Mouse (Mus musculus): ENCODE results near the gene Lhfpl5. TPM values are rescaled to one million over a fixed set of nuclear protein-coding genes. Genes with fewer than 3 reads are reported as not detected.

Gene Lhfpl5
- polyA plus RNA-seq, 1 experiment, result 0.06 TPM

DNA sequence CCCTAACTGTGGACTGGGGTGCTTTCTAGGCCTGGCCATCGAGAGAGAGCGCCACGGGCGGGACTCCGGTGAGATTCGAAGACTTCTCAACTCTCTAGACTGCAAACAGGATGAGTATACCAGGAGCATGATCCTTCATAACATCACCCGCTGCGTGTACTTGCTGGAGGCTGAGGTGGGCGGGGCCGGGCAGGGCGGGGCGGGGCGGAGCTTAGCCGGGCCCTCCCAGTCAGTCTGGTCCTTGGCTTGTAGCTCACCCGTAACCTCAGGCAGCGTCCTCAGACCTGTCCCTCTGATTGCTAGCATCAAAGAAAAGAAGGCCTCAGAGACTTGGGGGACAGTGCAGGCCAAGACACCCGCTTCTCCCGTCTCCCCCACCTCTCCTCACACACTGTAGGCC is 43.5 kb upstream of the Lhfpl5 start:
- Histone ChIP-seq H3K4me3 (ENCODE audit: insufficient read depth, poor library complexity, severe bottlenecking) (no peak overlapping the region), H3ac (ENCODE audit: control insufficient read depth, insufficient read length, low read depth) (no peak overlapping the region), H3K79me3 (ENCODE audit: low read depth) (no peaks in the 10 kb centered on the region), H3K79me2 (ENCODE audit: control insufficient read depth, insufficient read depth) (no peaks in the 10 kb centered on the region), H3K27me3 (ENCODE audit: control insufficient read depth, insufficient read depth, insufficient read length) (no peaks in the 10 kb centered on the region), H3K36me3 (ENCODE audit: control insufficient read depth, insufficient read depth) (no peaks in the 10 kb centered on the region)
- TF ChIP-seq USF1 (IDR thresholded peaks at IDR 0.05; ENCODE audit: low read depth) (no peak), MYOD1 (IDR thresholded peaks at IDR 0.05; ENCODE audit: control insufficient read depth, insufficient read length, low read depth) (no peak), CTCF (IDR thresholded peaks at IDR 0.05; ENCODE audit: control insufficient read depth, insufficient read depth, insufficient read length) (no peak), MAX (IDR thresholded peaks at IDR 0.05) (no peak), MYOG (IDR thresholded peaks at IDR 0.05; ENCODE audit: control insufficient read depth, extremely low read depth, insufficient read length) (no peak), FOSL1 (IDR thresholded peaks at IDR 0.05; ENCODE audit: insufficient read depth, low read length, poor library complexity, severe bottlenecking) (no peak), CEBPB (IDR thresholded peaks at IDR 0.05; ENCODE audit: low read depth) (no peak)

DNA sequence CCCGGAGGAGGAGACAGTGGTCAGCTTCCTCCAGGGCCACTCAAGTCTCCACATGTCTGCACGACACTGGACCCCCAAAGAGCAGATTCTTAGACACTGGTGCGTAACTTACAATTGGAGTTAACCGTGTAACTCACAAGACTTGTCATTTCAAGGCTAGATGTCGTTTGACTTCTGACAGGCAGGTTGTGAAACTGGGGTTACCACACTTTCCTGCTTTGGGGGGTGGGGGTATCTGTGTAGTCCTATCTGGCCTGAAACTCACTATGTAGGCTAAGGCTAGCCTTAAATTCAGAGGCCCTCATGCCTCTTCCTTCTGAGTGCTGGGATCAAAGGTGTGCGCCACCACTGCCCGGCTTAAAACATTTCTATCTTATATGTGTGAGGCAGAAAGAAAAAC is 42.9 kb upstream of the Lhfpl5 start:
- no peaks in the 10 kb centered on the region for H3K36me3 ChIP-seq (ENCODE audit: control insufficient read depth, insufficient read depth)
- no peaks in the 10 kb centered on the region for H3K79me3 ChIP-seq (ENCODE audit: low read depth)
- TF ChIP-seq FOSL1 (IDR thresholded peaks at IDR 0.05; ENCODE audit: insufficient read depth, low read length, poor library complexity, severe bottlenecking), result no peak
- TF ChIP-seq CTCF (IDR thresholded peaks at IDR 0.05; ENCODE audit: control insufficient read depth, insufficient read depth, insufficient read length), result no peak
- no peak for TF ChIP-seq MYOG (IDR thresholded peaks at IDR 0.05; ENCODE audit: control insufficient read depth, extremely low read depth, insufficient read length)
- H3ac ChIP-seq (ENCODE audit: control insufficient read depth, insufficient read length, low read depth), result no peak overlapping the region
- H3K79me2 ChIP-seq (ENCODE audit: control insufficient read depth, insufficient read depth), result no peaks in the 10 kb centered on the region
- no peak overlapping the region for H3K4me3 ChIP-seq (ENCODE audit: insufficient read depth, poor library complexity, severe bottlenecking)
- H3K27me3 ChIP-seq (ENCODE audit: control insufficient read depth, insufficient read depth, insufficient read length), result no peaks in the 10 kb centered on the region

DNA sequence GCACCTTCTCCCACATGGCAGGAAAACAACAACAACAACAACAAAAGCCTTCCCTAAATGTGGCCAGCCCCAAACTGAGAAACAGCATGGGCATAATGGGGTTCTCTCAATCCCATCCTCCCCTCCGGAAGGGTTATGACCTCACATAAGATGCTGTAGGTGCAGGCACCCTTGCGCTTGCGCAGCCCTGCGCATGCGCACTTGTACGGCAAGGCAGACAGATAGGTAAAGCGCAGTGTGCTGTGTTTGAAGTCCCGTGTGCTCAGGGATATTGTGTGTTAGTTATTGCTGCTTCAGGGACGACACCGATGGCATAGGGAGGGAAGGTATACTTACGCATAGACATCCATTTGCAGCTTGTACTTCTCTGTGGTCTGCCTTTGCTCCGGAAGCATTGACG is 42.1 kb upstream of the Lhfpl5 start:
- H3ac ChIP-seq (ENCODE audit: control insufficient read depth, insufficient read length, low read depth), result no peak overlapping the region
- no peaks in the 10 kb centered on the region for H3K79me3 ChIP-seq (ENCODE audit: low read depth)
- no peaks in the 10 kb centered on the region for H3K27me3 ChIP-seq (ENCODE audit: control insufficient read depth, insufficient read depth, insufficient read length)
- H3K4me3 ChIP-seq (ENCODE audit: insufficient read depth, poor library complexity, severe bottlenecking), result no peak overlapping the region
- no peak for TF ChIP-seq MYOG (IDR thresholded peaks at IDR 0.05; ENCODE audit: control insufficient read depth, extremely low read depth, insufficient read length)
- no peak for TF ChIP-seq CTCF (IDR thresholded peaks at IDR 0.05; ENCODE audit: control insufficient read depth, insufficient read depth, insufficient read length)
- TF ChIP-seq MYOD1 (IDR thresholded peaks at IDR 0.05; ENCODE audit: control insufficient read depth, insufficient read length, low read depth), result no peak
- no peak for TF ChIP-seq USF1 (IDR thresholded peaks at IDR 0.05; ENCODE audit: low read depth)
- no peak for TF ChIP-seq CEBPB (IDR thresholded peaks at IDR 0.05; ENCODE audit: low read depth)
- TF ChIP-seq FOSL1 (IDR thresholded peaks at IDR 0.05; ENCODE audit: insufficient read depth, low read length, poor library complexity, severe bottlenecking), result no peak
- TF ChIP-seq MAX (IDR thresholded peaks at IDR 0.05), result no peak
- no peaks in the 10 kb centered on the region for H3K79me2 ChIP-seq (ENCODE audit: control insufficient read depth, insufficient read depth)
- no peaks in the 10 kb centered on the region for H3K36me3 ChIP-seq (ENCODE audit: control insufficient read depth, insufficient read depth)

DNA sequence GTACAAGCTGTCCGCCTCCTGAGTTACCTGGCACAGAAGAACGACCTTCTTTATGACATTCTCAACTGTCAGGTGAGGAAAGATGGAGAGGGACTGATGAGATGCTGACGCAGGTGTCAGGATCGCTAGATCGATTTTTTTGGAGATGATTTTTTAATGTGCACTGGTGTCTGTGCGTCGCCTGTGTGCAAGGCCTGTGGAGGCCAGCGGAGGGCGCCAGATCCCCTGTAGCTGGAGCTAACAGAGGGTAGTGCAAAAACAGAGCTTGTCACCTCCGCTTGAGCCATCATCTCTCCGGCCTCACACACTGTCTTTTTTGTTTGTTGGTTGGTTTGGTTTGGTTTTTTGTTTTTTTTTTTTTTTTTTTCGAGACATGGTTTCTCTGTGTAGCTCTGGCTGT is 37.6 kb upstream of the Lhfpl5 start:
- Histone ChIP-seq H3K36me3 (ENCODE audit: control insufficient read depth, insufficient read depth) (no peaks in the 10 kb centered on the region), H3K79me2 (ENCODE audit: control insufficient read depth, insufficient read depth) (no peaks in the 10 kb centered on the region), H3ac (ENCODE audit: control insufficient read depth, insufficient read length, low read depth) (no peak overlapping the region), H3K4me3 (ENCODE audit: insufficient read depth, poor library complexity, severe bottlenecking) (no peak overlapping the region), H3K27me3 (ENCODE audit: control insufficient read depth, insufficient read depth, insufficient read length) (no peaks in the 10 kb centered on the region), H3K79me3 (ENCODE audit: low read depth) (no peaks in the 10 kb centered on the region)
- TF ChIP-seq CTCF (IDR thresholded peaks at IDR 0.05; ENCODE audit: control insufficient read depth, insufficient read depth, insufficient read length) (no peak), USF1 (IDR thresholded peaks at IDR 0.05; ENCODE audit: low read depth) (no peak), CEBPB (IDR thresholded peaks at IDR 0.05; ENCODE audit: low read depth) (no peak), MYOG (IDR thresholded peaks at IDR 0.05; ENCODE audit: control insufficient read depth, extremely low read depth, insufficient read length) (no peak), FOSL1 (IDR thresholded peaks at IDR 0.05; ENCODE audit: insufficient read depth, low read length, poor library complexity, severe bottlenecking) (no peak), MAX (IDR thresholded peaks at IDR 0.05) (no peak), MYOD1 (IDR thresholded peaks at IDR 0.05; ENCODE audit: control insufficient read depth, insufficient read length, low read depth) (no peak)

DNA sequence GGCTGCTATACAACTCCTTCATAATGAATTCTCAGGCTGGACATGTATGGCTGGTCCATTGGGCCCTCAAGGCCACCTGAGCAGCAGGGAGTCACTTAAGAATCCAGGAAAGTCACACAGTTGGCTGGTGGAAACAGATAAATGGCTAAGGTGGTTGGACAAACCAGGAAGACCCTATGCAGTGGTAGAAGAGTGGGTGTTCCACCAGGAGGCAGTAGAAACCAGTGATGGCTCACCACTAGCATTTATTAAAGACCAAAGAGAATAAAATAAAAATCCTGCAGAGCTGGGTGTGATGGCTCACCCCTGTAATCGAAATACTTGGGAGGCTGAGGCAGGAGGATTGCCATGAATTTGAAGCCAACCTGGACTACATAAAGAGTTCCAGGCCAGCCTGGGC is 28.5 kb upstream of the Lhfpl5 start:
- Histone ChIP-seq H3K79me3 (ENCODE audit: low read depth) (no peaks in the 10 kb centered on the region), H3K79me2 (ENCODE audit: control insufficient read depth, insufficient read depth) (no peaks in the 10 kb centered on the region), H3K27me3 (ENCODE audit: control insufficient read depth, insufficient read depth, insufficient read length) (peaks cover 15% of the 10 kb centered on the region), H3K4me3 (ENCODE audit: insufficient read depth, poor library complexity, severe bottlenecking) (no peak overlapping the region), H3ac (ENCODE audit: control insufficient read depth, insufficient read length, low read depth) (no peak overlapping the region), H3K36me3 (ENCODE audit: control insufficient read depth, insufficient read depth) (no peaks in the 10 kb centered on the region)
- TF ChIP-seq MAX (IDR thresholded peaks at IDR 0.05), result no peak
- TF ChIP-seq CEBPB (IDR thresholded peaks at IDR 0.05; ENCODE audit: low read depth), result no peak
- no peak for TF ChIP-seq USF1 (IDR thresholded peaks at IDR 0.05; ENCODE audit: low read depth)
- TF ChIP-seq MYOD1 (IDR thresholded peaks at IDR 0.05; ENCODE audit: control insufficient read depth, insufficient read length, low read depth), result no peak
- no peak for TF ChIP-seq MYOG (IDR thresholded peaks at IDR 0.05; ENCODE audit: control insufficient read depth, extremely low read depth, insufficient read length)
- no peak for TF ChIP-seq CTCF (IDR thresholded peaks at IDR 0.05; ENCODE audit: control insufficient read depth, insufficient read depth, insufficient read length)
- TF ChIP-seq FOSL1 (IDR thresholded peaks at IDR 0.05; ENCODE audit: insufficient read depth, low read length, poor library complexity, severe bottlenecking), result no peak

DNA sequence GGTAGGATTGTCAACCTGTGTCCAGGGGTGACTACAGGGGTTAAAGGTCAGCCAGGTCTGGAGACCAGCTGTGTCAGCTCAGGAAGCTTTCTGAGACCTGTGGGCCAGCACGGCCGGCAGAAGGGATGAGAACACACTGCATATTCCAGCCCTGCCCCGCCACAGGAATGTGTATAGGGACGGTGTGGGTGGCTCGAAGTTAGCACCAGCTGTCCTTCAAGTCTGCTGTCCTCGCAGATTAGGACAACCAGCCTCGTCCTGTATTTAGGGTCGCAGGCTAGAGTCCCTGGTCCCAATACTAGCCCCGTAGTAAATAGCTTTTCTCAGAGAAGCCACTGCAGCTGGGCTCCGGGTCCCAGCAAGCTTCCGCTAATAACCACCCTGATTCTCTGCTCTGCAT is 26.9 kb upstream of the Lhfpl5 start:
- Histone ChIP-seq H3K4me3 (ENCODE audit: insufficient read depth, poor library complexity, severe bottlenecking) (no peak overlapping the region), H3ac (ENCODE audit: control insufficient read depth, insufficient read length, low read depth) (no peak overlapping the region), H3K27me3 (ENCODE audit: control insufficient read depth, insufficient read depth, insufficient read length) (peaks cover 15% of the 10 kb centered on the region), H3K36me3 (ENCODE audit: control insufficient read depth, insufficient read depth) (no peaks in the 10 kb centered on the region), H3K79me2 (ENCODE audit: control insufficient read depth, insufficient read depth) (no peaks in the 10 kb centered on the region), H3K79me3 (ENCODE audit: low read depth) (no peaks in the 10 kb centered on the region)
- no peak for TF ChIP-seq FOSL1 (IDR thresholded peaks at IDR 0.05; ENCODE audit: insufficient read depth, low read length, poor library complexity, severe bottlenecking)
- TF ChIP-seq CTCF (IDR thresholded peaks at IDR 0.05; ENCODE audit: control insufficient read depth, insufficient read depth, insufficient read length), result no peak
- no peak for TF ChIP-seq USF1 (IDR thresholded peaks at IDR 0.05; ENCODE audit: low read depth)
- no peak for TF ChIP-seq CEBPB (IDR thresholded peaks at IDR 0.05; ENCODE audit: low read depth)
- TF ChIP-seq MAX (IDR thresholded peaks at IDR 0.05), result no peak
- TF ChIP-seq MYOG (IDR thresholded peaks at IDR 0.05; ENCODE audit: control insufficient read depth, extremely low read depth, insufficient read length), result no peak
- no peak for TF ChIP-seq MYOD1 (IDR thresholded peaks at IDR 0.05; ENCODE audit: control insufficient read depth, insufficient read length, low read depth)

All from C2C12 (cell line).